Mouse (Mus musculus): ENCODE data around the gene Tm9sf4. TPM values are rescaled to one million over a fixed set of nuclear protein-coding genes. Genes with fewer than 3 reads are reported as not detected.
A peak's percentile ranks its signal among the peaks of the same experiment; 100 is the strongest.

Tm9sf4 gene
- polyA plus RNA-seq, 1 experiment from 2014 or later, result 83.9 TPM

DNA sequence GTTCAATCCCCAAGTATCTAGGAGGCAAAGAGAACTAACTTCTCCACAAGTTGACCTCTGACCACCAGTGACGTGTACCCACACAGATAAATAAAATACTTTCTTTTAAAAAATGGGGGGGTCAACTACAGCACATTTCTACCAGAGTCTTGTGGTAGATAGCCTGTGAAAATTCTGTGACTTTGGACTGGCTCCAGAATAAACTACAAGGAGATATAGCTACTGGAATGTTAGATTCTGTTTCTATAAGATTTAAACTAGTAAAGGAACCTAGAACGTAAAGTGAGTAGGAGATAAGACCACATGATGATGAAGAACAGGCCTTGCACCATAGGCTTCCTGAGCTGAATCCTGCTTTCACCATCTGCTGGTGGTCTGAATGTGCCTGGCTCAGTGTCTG is 26.7 kb downstream of the Tm9sf4 start:
- Histone ChIP-seq H3K4me3 (replicated peaks) (no peak overlapping the region), H3K4me2 (replicated peaks) (no peak overlapping the region), H3K4me1 (no peaks in the 10 kb centered on the region), H3K27ac (replicated peaks) (no peak overlapping the region), H3K27me3 (no peaks in the 10 kb centered on the region), H3K36me3 (peaks cover 92% of the 10 kb centered on the region), H3K9ac (no peak overlapping the region), H3K9me3 (replicated peaks) (no peaks in the 10 kb centered on the region)
- ATAC-seq (ENCODE audit: insufficient number of reproducible peaks, low FRiP score, low TSS enrichment, low read depth), result no peak
- WGBS, result 85% methylated on average over 2 of the region's 2 CpGs

DNA sequence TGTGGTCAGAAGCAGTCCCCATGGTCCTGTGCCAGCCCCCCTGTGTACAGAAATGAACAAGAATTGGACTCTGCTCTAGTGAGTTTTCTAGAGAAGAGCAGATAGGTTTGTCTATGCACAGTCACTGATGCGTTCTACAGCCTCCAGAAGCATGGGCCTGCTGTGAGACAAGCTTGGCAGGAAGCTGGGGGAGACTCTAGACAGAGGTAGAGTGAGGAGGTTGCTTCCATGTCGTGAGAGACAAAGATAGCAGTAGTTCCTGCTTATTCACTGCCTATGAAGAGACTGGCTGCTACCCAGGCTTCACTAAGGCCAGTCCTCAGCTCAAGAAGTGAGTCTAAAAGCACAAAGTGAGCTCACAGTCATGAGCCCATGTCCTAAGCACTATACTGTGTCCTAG is 30.1 kb downstream of the Tm9sf4 start:
- H3K9me3 ChIP-seq (replicated peaks), result no peaks in the 10 kb centered on the region
- no peak overlapping the region for H3K27ac ChIP-seq (replicated peaks)
- WGBS, result 82% methylated on average over 2 of the region's 2 CpGs
- no peaks in the 10 kb centered on the region for H3K4me1 ChIP-seq
- H3K4me3 ChIP-seq (replicated peaks), result no peak overlapping the region
- no peak overlapping the region for H3K9ac ChIP-seq
- no peaks in the 10 kb centered on the region for H3K27me3 ChIP-seq
- ATAC-seq (ENCODE audit: insufficient number of reproducible peaks, low FRiP score, low TSS enrichment, low read depth), result no peak
- H3K4me2 ChIP-seq (replicated peaks), result no peak overlapping the region
- H3K36me3 ChIP-seq, result peaks cover 91% of the 10 kb centered on the region

- H3K27ac ChIP-seq (replicated peaks), result no peak overlapping the region
- ATAC-seq (ENCODE audit: insufficient number of reproducible peaks, low FRiP score, low TSS enrichment, low read depth), result no peak
- peaks cover 80% of the 10 kb centered on the region for H3K36me3 ChIP-seq
- H3K4me2 ChIP-seq (replicated peaks), result no peak overlapping the region
- H3K27me3 ChIP-seq, result no peaks in the 10 kb centered on the region
- H3K4me3 ChIP-seq (replicated peaks), result no peak overlapping the region
- no peak overlapping the region for H3K9ac ChIP-seq
- no peaks in the 10 kb centered on the region for H3K9me3 ChIP-seq (replicated peaks)
- H3K4me1 ChIP-seq, result no peaks in the 10 kb centered on the region
- 95% methylated on average over 3 of the region's 3 CpGs for WGBS
Measured at GRCm38 (mm10) chr2:153194255-153194654, 33.2 kb downstream of the Tm9sf4 start.

DNA sequence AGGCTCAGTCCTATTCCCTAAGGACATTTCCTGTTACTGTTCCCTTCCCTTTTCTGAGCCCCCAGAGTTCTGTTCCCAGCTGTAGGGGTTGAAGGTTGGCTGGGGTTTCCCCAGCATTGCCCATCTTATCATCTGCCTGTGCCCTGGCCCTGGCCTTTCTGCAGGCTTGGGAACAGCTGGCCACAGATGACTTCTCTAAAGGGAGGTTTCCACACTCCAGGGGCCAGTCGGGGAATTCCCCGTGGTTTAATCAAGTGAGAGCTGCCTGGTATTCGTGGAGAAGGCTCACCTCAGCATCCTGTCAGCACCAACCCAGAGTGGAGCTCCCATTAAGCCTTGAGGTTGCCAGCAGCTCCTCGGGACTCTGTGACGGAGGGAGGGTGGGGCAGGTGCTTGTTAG is 37.4 kb downstream of the Tm9sf4 start:
- 76% methylated on average over 5 of the region's 5 CpGs for WGBS

GRCm38 (mm10) chr2:153199114-153199513 is 38.0 kb downstream of the Tm9sf4 start:
- 85% methylated on average over 2 of the region's 2 CpGs for WGBS
- peaks cover 74% of the 10 kb centered on the region for H3K36me3 ChIP-seq

More for the DNA sequence above, 37.4 kb downstream of the Tm9sf4 start:
- Histone ChIP-seq H3K4me1 (no peaks in the 10 kb centered on the region), H3K4me3 (replicated peaks) (no peak overlapping the region), H3K27me3 (no peaks in the 10 kb centered on the region), H3K27ac (replicated peaks) (no peak overlapping the region), H3K9me3 (replicated peaks) (no peaks in the 10 kb centered on the region), H3K9ac (no peak overlapping the region), H3K4me2 (replicated peaks) (no peak overlapping the region), H3K36me3 (peaks cover 72% of the 10 kb centered on the region)
- 0 out of 2 replicates have a peak, but pooled peaks have one; percentile 13 for ATAC-seq (ENCODE audit: insufficient number of reproducible peaks, low FRiP score, low TSS enrichment, low read depth)

DNA sequence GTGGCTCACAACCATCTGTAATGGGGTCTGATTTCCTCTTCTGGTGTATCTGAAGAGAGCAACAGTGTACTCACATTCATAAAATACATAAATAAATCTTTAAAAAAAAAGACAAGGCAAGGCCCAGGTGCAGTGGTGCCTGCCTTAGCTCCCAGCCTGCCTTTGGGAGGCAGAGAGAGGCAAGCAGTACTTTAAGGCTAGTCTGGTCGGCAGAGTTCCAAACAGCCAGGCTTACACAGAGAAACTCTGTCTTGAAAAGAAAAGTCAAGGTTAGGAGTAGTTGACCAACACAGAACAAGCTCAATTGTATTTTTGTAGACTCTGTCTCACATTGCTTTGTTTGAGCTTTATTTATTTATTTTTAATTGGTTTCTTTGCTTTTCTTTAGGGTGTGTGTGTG is 41.7 kb downstream of the Tm9sf4 start:
- H3K4me2 ChIP-seq (replicated peaks), result no peak overlapping the region
- no peak overlapping the region for H3K27ac ChIP-seq (replicated peaks)
- no peak overlapping the region for H3K9ac ChIP-seq
- no peak for ATAC-seq (ENCODE audit: insufficient number of reproducible peaks, low FRiP score, low TSS enrichment, low read depth)
- H3K4me1 ChIP-seq, result no peaks in the 10 kb centered on the region
- WGBS, result 72% methylated on average over 1 of the region's 1 CpGs
- H3K36me3 ChIP-seq, result peaks cover 82% of the 10 kb centered on the region
- H3K4me3 ChIP-seq (replicated peaks), result no peak overlapping the region
- H3K27me3 ChIP-seq, result no peaks in the 10 kb centered on the region
- no peaks in the 10 kb centered on the region for H3K9me3 ChIP-seq (replicated peaks)

More at GRCm38 (mm10) chr2:153199114-153199513, 38.0 kb downstream of the Tm9sf4 start:
- H3K4me2 ChIP-seq (replicated peaks), result no peak overlapping the region
- ATAC-seq (ENCODE audit: insufficient number of reproducible peaks, low FRiP score, low TSS enrichment, low read depth), result no peak
- no peaks in the 10 kb centered on the region for H3K27me3 ChIP-seq
- no peak overlapping the region for H3K4me3 ChIP-seq (replicated peaks)
- no peaks in the 10 kb centered on the region for H3K9me3 ChIP-seq (replicated peaks)
- no peak overlapping the region for H3K27ac ChIP-seq (replicated peaks)
- no peak overlapping the region for H3K9ac ChIP-seq
- H3K4me1 ChIP-seq, result no peaks in the 10 kb centered on the region

DNA sequence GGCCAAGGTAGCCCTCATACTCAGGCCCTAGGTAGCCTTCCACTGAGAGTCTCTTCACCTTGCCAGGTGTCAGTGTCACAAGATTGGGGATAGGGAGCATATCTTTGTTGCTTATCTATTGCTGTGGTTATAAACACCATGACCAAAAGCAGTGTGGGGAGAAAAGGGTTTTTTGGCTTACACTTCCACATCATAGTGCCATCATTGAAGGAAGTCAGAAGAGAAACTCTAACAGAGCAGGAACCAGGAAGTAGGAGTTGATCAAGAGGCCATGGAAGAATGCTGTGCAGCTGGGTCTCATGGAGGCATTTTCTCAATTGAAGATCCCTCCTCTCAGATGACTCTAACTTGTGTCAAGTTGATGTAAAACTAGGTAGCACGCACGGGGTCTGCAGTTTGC is 47.0 kb downstream of the Tm9sf4 start:
- ATAC-seq (ENCODE audit: insufficient number of reproducible peaks, low FRiP score, low TSS enrichment, low read depth), result no peak
- H3K9ac ChIP-seq, result no peak overlapping the region
- no peaks in the 10 kb centered on the region for H3K9me3 ChIP-seq (replicated peaks)
- H3K4me3 ChIP-seq (replicated peaks), result no peak overlapping the region
- no peak overlapping the region for H3K4me2 ChIP-seq (replicated peaks)
- H3K27me3 ChIP-seq, result no peaks in the 10 kb centered on the region
- H3K27ac ChIP-seq (replicated peaks), result no peak overlapping the region
- no peaks in the 10 kb centered on the region for H3K4me1 ChIP-seq
- WGBS, result 95% methylated on average over 2 of the region's 2 CpGs
- peaks cover 62% of the 10 kb centered on the region for H3K36me3 ChIP-seq

GRCm38 (mm10) chr2:153209286-153209685 is 48.2 kb downstream of the Tm9sf4 start:
- 91% methylated on average over 5 of the region's 5 CpGs for WGBS
- Histone ChIP-seq H3K36me3 (peaks cover 55% of the 10 kb centered on the region), H3K4me3 (replicated peaks) (no peak overlapping the region), H3K9me3 (replicated peaks) (no peaks in the 10 kb centered on the region), H3K4me2 (replicated peaks) (no peak overlapping the region), H3K27me3 (no peaks in the 10 kb centered on the region), H3K27ac (replicated peaks) (no peak overlapping the region), H3K4me1 (no peaks in the 10 kb centered on the region), H3K9ac (no peak overlapping the region)
- no peak for ATAC-seq (ENCODE audit: insufficient number of reproducible peaks, low FRiP score, low TSS enrichment, low read depth)

GRCm38 (mm10) chr2:153211451-153211850 is 50.3 kb downstream of the Tm9sf4 start:
- Histone ChIP-seq H3K4me3 (replicated peaks) (no peak overlapping the region), H3K36me3 (peaks cover 35% of the 10 kb centered on the region), H3K4me2 (replicated peaks) (no peak overlapping the region), H3K27me3 (no peaks in the 10 kb centered on the region), H3K9me3 (replicated peaks) (no peaks in the 10 kb centered on the region), H3K9ac (no peak overlapping the region), H3K4me1 (no peaks in the 10 kb centered on the region), H3K27ac (replicated peaks) (no peak overlapping the region)
- 90% methylated on average over 5 of the region's 5 CpGs for WGBS
- no peak for ATAC-seq (ENCODE audit: insufficient number of reproducible peaks, low FRiP score, low TSS enrichment, low read depth)

DNA sequence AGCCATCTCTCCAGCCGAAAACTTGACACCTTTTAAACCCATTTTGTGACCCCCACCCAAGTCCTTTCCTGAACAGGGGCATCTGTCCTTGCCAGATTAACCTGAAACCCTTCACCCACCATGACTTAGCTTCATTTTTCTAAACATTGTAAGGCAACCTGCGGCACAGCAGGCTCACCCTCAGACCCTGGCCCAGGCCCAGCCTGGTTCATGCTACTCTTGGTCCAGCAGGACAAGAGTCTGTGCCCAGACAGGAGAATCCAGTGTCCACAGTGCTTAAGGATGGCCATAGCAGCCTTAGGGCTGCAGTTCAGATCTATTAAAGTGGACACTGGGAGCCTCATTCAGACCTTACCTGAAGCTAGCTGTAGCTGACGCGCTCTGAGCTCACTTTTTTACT is 52.2 kb downstream of the Tm9sf4 start:
- ATAC-seq (ENCODE audit: insufficient number of reproducible peaks, low FRiP score, low TSS enrichment, low read depth), result no peak
- Histone ChIP-seq H3K27me3 (no peaks in the 10 kb centered on the region), H3K9ac (no peak overlapping the region), H3K4me1 (no peaks in the 10 kb centered on the region), H3K4me3 (replicated peaks) (no peak overlapping the region), H3K4me2 (replicated peaks) (no peak overlapping the region), H3K27ac (replicated peaks) (no peak overlapping the region), H3K9me3 (replicated peaks) (no peaks in the 10 kb centered on the region), H3K36me3 (peaks cover 18% of the 10 kb centered on the region)
- 88% methylated on average over 4 of the region's 4 CpGs for WGBS

- H3K27me3 ChIP-seq, result no peaks in the 10 kb centered on the region
- no peaks in the 10 kb centered on the region for H3K4me1 ChIP-seq
- ATAC-seq (ENCODE audit: insufficient number of reproducible peaks, low FRiP score, low TSS enrichment, low read depth), result no peak
- peaks cover 3% of the 10 kb centered on the region; the same call in 1 of the 2 replicates for H3K36me3 ChIP-seq
- H3K4me3 ChIP-seq (replicated peaks), result no peak overlapping the region
- H3K9me3 ChIP-seq (replicated peaks), result no peaks in the 10 kb centered on the region
- no peak overlapping the region for H3K27ac ChIP-seq (replicated peaks)
- H3K9ac ChIP-seq, result no peak overlapping the region
- H3K4me2 ChIP-seq (replicated peaks), result no peak overlapping the region
- 51% methylated on average over 6 of the region's 6 CpGs for WGBS
Measured at GRCm38 (mm10) chr2:153214771-153215259, 53.7 kb downstream of the Tm9sf4 start.

DNA sequence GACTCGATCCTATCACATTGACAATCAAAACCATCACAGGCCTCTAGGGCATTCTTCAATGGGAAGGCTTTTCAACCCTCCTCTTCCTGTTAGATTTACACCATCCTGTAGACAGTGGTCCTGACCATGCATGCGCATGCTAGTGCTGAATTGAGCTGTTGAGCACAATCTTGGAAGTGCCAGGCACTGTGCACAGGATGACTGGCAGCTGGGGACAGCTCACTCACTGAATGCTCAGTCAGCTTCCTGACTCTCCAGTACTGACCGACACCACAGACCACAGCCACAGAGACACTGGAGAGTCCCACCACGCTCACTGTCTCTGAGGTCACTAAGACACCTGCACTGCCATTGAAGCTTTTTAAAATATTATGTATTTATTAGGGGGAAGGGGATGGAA is 54.3 kb downstream of the Tm9sf4 start:
- Histone ChIP-seq H3K4me3 (replicated peaks) (no peak overlapping the region), H3K27ac (replicated peaks) (no peak overlapping the region), H3K9me3 (replicated peaks) (no peaks in the 10 kb centered on the region), H3K27me3 (no peaks in the 10 kb centered on the region), H3K36me3 (no peaks in the 10 kb centered on the region), H3K4me2 (replicated peaks) (no peak overlapping the region), H3K4me1 (no peaks in the 10 kb centered on the region), H3K9ac (no peak overlapping the region)
- no peak for ATAC-seq (ENCODE audit: insufficient number of reproducible peaks, low FRiP score, low TSS enrichment, low read depth)
- WGBS, result 68% methylated on average over 4 of the region's 4 CpGs
